Mouse (Mus musculus) monocyte, adult 5-6 weeks (primary cell): ENCODE results near the gene Lsamp. TPM values are rescaled to one million over a fixed set of nuclear protein-coding genes. Genes with fewer than 3 reads are reported as not detected.

Experiments
- ATAC-seq: fragments of 153-309, 156-312 bp; replicated peaks from 2 replicates; pipeline ENCODE4 v1.8.0; 2017; ENCODE audit warnings: mild to moderate bottlenecking; ENCODE audit not compliant: low TSS enrichment, insufficient number of reproducible peaks, severe bottlenecking, poor library complexity, low FRiP score
- total RNA-seq: library from RNA; stranded (forward); fragments of 200-1000, 200-491, 200-594 nt; gene quantifications from 3 replicates; pipeline ENCODE4 v1.2.3, GENCODE M21; 2017

Gene Lsamp
- total RNA-seq, 1 experiment from 2014 or later, result not detected

DNA sequence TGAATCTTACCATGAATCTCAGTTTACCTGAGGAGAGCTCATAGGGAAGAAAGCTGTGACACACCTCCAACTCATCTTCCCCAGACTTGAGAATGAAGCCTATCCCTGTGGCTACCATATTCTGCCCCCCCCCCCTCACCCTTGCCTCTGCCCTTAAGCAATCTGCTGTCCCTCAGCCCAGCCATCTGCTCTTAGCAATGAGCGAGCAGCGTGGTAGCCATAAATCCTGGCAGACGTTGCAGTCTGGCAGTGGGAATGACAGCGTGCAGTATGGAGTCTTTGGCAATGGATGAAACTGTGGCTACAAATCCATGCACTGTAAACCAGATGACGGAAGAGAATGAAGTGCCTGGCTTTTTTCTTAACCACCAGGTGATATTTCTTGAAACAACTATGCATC lies 244.5 kb downstream of the Lsamp start:
- no peak for ATAC-seq

DNA sequence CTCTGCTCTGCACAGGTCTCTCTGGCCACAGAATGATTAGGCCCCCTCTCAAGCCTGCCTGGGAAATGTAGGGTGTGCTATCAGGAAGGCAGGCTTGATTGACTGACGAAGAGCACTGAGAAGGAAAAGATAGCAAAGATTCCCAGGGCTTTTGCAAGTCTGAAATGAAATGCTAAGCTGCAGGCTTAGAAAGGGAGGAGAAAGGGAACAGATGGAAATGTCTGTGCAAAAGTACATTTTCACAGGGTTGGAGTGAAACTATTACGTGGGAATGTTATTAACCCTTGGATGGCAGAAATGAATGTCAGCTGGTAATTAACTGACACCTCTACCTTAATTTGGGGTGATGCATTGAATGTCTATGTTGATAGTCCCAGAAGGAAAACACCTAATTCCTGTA lies 248.9 kb downstream of the Lsamp start:
- ATAC-seq, result no peak

DNA sequence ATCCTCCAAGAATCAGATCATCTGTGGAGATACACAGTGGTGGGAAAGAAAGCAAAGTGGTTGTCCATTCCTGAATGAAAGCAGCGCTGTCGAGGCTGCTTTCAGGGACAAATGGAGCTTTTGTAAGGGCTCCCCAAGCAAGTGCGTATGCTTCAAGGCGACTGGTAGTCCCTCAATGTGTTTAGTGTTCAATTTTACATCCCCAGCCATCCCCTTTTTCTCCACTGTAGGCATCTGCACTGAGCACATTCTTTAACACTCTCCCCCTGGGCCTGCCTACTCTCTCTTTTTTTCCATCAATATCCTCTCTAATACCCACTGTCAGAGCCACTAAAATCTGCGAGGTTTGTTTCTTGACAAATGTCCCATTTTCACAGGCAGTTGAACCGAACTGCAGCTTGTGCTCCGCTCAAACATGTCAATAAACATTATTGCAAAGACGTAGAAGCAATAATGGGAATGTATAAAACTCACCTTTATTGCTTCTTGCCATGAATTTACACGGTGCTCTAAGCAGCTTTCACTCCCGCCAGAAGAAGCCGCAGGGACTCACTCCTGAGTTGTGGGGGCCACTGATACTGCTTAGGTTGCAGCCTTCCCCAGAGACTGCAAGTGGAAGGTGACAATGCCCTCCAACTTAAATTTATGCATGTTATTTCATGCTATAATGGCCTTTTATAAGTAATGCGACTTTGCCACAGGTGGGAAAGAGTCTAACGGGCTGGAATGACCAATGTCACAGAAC lies 250.2 kb downstream of the Lsamp start:
- ATAC-seq, result no peak

DNA sequence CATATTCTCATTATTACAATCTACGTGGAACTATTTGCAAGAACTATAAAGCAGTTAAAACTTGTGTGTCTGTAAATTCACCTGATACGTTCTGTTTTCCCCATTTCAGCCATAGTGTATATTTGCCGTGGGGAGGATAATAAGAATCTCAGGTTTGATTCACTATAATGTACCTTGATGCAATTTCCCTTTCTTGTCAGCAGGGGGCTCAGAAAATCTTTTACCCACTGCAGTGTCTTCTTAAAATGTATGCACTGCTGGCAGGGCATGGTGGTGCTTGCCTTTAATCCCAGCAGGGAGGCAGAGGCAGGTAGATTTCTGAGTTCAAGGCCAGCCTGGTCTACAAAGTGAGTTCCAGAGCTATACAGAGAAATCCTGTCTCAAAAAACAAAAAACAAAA lies 287.7 kb downstream of the Lsamp start:
- no peak for ATAC-seq

DNA sequence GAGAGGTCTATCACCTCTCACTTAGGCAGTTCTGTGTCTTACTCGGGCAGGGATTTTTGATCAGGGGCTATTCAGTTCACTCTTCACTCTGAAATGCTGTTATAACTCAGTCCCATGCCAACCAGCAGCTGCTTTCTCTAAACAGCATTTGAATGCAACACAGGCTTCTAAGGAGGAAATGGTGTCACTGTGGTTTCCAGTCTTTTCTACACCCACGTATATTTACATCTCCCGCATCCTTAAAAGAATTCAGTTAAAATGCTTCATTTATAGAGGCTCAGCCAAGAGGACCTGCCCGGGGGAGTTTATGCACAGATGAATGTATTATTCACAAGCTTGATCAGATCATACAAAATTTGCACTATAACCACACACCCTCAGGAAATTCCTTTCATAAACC lies 306.0 kb downstream of the Lsamp start:
- ATAC-seq, result no peak

DNA sequence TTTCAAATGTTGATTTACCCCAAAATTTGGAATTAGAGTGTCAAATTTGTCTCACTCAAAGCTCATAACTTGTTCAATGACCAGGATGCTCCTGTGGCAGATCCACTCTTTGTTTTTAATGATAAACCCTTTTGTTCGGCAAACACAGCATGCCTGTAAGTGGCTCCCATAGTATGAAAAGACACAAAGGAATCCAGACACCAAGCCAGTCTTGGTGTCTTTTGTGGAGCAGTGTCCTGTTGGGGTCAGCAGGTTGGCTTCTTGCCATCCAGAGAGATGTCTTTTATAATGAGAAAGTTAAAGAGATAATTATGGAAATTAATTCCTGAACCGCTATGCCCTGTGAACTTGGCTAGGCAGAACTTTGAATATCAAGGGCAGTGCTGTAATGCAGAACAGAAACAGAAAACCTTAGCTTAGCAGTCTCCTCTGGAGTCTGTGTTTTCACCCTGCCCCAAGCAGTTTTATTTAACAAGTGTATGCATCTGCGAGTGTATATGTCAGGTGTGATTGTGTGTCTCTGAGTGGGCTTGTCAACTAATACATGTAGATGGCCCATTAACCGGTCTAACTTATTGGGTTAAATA lies 310.2 kb downstream of the Lsamp start:
- ATAC-seq, result no peak

DNA sequence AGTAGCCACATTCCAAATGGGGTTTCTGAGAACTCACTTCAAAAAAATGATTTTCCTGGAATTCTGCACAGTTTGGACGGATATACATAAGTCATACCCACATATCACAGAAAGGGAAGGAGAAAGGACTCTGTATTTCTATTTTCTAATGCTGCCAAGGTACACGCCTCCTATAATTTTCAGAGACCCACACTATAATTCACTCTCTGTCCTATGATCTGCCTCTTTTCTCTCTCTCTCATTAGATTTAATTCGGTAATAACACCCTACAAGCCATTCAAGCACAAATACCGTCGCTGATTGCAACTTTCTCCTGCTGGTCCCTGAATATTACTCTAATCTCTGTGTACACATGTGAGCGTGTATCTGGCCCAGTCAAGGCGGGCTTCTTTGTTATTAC lies 311.1 kb downstream of the Lsamp start:
- no peak for ATAC-seq

DNA sequence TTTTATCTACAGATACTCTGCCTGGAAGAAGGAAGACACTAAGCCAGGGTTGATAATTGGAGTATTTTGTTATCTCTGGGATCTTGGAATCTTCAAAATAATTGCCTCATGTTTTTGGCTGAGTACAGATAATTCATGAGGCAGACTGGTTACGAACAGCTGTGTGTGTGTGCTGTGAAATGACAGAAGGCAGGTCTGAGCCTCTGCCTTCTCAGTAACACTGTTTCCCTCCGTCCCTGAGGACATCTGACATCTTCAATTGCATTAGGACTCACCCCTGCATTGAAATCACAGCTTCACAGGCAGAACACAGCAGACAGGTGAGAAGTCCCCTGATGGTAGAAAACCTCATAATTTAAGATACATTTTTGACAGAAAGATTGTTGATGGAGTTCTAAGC lies 323.5 kb downstream of the Lsamp start:
- ATAC-seq, result no peak

DNA sequence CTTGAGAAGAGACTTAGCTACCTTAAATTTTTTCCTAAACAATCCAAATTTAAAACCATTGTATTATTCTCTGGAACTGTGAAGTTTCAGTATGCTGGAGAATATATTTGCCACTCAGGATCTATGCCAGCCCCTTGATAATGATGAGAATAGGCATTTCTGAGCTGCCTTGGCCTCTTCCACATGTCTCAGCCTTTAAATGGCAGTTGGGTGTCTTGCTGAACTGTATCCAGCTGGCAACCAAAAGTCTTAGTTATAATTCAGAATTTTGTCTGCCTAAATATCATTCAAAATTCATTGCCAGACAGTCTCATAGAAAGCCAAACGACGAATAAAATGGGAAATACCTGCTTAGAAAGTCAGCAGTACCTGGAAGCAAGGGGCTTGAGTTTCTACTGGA lies 332.0 kb downstream of the Lsamp start:
- no peak for ATAC-seq

DNA sequence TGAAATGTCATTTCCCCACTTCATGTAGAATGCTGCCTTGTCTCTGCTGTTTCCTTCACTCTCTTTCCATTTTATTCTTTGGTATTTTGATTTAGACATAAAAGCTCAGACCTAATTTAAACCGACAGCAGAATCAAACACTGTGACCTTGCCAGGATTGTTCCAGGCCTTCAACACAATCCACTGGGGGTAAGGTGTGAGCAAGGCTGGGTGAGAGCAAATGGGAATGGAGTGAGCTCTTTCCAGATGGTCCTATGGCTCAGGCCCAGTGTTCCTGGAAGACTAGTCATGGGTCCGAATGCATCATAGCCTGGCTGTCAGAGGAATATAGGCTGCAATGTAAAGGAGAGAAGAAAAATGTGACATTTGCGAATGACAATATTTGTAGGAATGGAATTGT lies 340.6 kb downstream of the Lsamp start:
- ATAC-seq, result no peak

DNA sequence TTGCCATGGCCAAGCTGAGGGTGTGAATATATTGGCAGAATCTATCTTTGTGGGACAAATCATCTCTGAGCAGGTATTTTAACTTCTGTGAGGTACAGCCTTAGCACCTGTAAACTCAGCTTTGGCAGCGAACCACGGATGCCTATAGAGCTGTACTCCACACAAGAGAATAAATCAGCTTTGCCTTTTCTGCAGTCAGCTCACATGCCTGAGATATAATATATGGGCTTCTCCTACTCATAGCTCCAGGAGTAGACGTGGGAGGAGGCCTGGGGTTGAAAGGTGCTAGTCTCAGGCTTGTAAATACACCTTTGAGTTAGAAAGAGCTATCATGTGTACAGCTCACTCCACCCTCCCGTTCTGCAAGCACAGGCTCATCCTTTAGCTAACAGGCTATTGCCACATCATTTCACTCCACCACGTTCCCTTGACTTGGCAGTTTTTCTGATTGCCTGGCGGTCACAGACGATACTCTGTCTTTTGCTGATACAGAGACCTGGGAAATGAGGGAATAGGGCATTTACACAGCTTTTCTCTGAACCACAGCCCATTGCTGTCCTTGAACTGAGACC lies 344.2 kb downstream of the Lsamp start:
- ATAC-seq, result no peak

DNA sequence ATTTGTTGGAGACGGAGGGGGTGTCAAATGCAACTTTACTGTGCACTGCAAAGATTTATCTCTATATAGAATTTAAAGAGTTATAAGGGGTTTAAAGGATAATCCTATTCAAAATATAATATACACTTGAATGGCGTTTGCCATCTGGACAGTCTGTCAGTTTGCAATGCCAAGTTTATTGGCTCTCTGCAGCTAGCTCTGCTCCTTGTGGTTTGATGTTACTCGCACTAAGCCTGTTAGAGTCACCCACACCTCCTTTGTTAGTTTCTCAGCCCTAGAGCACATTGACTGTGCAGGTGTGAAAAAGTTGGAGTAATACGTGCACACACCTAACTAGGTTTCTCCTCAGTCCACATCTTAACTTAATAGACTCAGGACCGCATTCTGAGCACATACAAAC lies 385.5 kb downstream of the Lsamp start:
- no peak for ATAC-seq

DNA sequence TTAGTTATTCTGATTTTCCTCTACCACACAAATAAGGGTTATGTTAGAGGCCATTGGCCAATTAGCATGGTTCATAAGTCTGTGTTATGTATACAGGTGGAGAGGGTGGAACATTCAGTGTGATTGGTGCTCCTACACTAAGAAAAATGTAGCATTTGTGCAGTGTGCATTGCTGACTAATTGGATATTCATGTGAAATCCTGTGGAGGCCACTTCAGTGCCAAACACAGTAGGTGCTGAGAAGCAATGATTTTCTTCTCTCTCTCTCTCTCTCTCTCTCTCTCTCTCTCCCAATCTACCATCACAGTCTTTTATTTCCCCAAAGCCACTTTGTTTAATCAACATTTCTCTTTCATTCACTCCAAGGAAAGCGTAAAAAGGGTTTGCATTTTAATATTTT lies 387.1 kb downstream of the Lsamp start:
- ATAC-seq, result no peak

DNA sequence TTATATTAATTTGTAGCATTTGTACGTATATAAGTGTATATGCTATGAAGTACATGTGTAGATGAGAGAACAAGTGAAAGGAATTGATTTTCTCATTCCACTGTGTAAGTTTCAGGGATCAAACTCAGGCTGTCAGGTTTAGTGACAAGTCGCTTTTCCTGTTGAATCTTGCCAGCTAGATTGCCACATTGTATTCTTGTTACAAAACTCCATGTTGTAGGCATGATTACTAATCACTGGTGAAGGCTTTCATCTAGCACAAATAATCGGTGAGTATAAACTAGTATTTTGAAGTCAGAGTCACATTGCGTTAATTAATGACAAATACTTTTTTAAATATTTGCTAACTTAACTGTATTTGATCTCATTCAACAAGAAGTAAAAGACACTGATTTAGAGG lies 391.2 kb downstream of the Lsamp start:
- no peak for ATAC-seq

DNA sequence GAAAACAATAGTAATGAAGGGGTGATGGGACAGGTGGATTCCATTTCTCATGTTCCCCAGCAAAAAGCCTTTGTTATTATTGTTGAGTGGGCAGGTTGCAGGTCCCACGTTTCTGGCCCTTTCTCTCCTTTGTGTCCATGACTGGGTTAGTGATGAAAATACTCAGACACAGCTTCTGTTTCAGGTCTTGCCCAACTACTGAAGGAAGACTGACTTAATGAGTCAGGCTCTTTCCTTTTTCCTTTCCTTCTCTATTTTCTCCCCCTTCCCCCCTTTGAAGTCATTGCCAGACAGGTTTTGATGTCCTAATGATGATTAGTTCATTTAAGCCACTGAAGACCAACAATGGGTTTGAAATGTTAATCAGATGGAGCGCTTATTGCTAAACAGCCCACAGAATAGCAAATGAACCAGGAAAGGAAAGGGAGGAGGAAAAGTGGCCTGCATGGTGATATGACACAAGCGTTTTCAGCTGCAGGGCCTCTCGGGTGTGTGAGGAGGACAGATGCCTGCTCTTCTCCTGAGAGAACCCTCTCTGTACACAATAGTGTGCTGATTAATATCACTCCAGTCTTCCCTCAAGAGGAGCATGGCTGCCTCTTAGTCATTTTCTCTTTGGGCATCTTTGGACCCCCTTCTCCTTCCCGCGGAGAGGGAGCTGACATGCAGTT lies 393.1 kb downstream of the Lsamp start:
- ATAC-seq, result no peak

DNA sequence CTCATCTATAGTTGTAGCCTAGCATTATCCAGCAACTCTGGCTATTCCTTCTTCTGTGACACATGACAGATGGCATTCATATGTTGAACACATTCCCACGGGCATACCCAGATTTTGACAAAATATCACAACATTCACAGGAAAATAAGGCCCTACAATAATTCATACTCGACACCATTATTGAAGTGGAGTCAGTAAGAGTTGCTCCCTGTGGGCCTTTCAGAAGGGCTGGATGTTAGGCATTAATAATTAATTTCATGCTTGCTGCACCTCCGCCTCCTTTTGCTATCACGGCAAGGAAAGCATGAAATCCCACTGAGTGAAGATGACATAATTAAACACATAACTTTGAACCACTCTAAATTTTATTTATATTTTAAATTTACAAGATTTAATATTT lies 407.9 kb downstream of the Lsamp start:
- no peak for ATAC-seq

DNA sequence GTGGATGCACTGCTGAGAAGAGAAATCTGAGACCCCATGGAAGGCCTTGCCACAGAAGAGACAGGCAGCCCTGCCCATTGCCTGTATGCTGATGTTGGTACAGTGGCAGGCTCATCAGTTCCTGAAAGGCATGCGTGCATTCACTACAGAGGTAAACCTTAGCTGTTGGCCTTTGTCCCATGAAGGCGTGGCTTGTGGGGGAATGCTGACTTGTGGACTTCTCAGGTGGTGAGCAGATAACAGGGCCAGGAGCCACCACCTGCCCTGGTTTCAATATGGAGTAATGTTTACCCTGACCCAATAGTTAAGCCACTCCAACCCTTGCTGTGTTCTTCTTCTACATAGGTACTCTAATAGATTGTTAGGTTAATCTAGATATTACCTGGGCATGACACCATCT lies 415.4 kb downstream of the Lsamp start:
- ATAC-seq, result no peak

DNA sequence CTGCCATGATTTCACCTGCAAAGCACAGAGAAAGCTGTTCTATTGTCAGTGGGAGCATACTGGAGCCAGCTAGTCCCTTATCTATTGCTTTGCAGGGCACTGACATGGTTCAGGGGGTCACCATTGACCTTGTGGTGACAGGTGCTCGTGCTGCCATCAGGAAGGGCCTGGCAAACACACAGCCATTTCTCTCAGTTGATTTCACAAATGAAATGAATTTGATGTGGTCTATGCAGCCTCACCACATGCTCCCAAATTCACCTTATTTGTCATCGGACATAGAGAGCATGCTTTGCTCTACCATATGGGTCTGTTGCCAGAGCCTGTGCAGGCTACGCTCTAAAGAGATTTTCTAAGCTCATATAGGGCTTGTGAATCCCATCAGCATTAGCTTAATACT lies 450.1 kb downstream of the Lsamp start:
- no peak for ATAC-seq

DNA sequence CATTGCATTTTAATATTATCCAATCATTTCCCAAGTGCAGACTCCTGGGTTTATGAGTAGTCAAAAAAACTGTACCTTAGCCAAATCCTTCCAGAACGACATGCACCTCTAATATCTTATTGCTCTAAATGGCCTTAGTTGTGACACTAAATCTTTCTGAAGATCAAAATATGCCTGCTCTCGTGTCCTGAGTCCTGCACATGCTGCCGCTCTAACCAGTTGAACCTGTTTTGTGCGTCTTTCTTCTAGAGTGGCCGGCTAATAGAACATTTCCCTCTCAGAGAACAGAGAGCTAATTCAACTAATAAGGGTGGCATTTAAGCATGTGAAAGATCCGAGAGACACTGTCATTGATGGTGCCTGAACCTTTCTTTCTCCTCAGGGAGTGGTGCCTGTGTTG lies 452.3 kb downstream of the Lsamp start:
- ATAC-seq, result no peak

DNA sequence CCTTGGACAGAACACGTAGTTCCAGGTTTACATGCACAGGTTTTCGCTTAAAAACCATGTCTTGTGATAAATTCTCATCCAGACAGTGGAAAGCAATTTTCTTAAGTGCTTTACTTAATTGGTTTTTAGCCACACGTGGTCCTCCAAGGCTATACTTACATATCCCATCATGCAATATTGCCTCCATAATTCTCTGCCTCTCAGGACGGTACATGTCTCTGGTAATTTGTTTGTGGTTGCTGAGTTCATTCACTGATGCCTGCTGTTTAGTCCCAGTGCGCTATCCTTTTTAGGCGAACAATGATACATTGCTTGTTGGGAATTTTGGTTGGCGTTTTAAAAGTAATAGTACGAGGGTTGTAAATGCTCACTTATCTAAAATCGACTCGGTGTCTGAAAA lies 453.7 kb downstream of the Lsamp start:
- no peak for ATAC-seq
